Mouse (Mus musculus): Measurements from ENCODE around the gene Cyp2d11. TPM values are rescaled to one million over a fixed set of nuclear protein-coding genes. Genes with fewer than 3 reads are reported as not detected.

Cyp2d11 gene
- 0.09 and 0.22 TPM in 2 replicates for polyA plus RNA-seq (2012; rRNA removed)

DNA sequence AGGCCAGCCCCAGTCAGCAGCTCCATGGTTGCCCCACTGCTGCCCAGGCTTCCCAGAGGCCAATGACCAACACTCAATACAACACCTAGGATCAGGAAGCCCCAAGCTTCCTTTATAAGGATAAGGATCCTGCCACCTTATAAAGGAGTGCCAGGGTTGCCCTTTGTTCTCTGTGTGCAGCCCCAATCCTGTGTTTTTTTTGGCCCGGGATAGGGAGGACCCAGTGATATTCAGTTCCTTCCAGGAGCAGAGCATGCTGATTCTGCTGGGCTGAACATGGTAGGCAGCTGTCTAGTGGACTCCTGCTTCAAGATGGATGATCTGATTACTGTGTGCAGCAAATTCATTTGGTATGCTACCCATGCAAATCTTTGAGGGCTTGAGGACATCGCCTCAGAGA, at the start of gene Cyp2d11:
Gene Cyp2d11 (minus strand): TSS at position 101 of the 400 bp plus-strand sequence.

DNA sequence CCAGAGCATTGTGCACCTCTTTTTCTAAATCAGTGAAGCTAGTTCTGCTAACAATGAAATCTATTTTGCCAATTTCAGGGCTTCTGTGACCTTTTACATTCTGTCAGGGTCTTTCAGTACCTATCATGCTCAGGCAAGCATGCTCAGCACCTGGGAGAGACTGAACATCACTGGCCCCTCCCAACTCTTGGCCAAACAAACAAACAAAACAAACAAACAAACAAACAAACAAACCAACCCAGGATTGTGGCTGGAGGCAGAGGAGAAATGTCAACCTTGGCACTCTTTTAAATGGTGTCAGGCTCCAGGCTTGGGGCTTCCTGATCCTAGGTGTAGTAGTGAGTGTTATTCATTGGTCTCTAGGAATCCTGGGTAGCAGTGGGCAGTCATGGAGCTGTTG, 39.3 kb upstream of the Cyp2d11 start, which contains the start of gene Cyp2d9:
Gene Cyp2d9 (plus strand): TSS at position 301 of the 400 bp plus-strand sequence.

DNA sequence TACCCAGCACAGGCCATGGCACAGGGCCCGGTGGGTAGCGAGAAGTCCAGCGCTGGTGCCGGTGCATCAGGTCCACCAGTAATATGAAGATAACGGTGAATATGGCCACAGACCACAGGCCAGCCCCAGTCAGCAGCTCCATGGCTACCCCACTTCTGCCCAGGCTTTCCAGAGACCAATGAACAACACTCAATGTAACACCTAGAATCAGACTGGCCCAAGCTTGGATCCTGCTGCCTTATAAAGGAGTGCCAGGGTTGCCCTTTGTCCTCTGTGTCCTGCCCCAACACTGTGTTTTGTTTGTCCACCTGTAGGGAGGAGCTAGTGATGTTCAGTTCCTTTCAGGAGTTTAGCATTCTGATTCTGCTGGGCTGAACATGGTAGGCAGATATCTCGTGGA, 13.2 kb upstream of the Cyp2d11 start, which contains the start of gene Cyp2d10:
Gene Cyp2d10 (minus strand): TSS at position 215 of the 400 bp plus-strand sequence.

DNA sequence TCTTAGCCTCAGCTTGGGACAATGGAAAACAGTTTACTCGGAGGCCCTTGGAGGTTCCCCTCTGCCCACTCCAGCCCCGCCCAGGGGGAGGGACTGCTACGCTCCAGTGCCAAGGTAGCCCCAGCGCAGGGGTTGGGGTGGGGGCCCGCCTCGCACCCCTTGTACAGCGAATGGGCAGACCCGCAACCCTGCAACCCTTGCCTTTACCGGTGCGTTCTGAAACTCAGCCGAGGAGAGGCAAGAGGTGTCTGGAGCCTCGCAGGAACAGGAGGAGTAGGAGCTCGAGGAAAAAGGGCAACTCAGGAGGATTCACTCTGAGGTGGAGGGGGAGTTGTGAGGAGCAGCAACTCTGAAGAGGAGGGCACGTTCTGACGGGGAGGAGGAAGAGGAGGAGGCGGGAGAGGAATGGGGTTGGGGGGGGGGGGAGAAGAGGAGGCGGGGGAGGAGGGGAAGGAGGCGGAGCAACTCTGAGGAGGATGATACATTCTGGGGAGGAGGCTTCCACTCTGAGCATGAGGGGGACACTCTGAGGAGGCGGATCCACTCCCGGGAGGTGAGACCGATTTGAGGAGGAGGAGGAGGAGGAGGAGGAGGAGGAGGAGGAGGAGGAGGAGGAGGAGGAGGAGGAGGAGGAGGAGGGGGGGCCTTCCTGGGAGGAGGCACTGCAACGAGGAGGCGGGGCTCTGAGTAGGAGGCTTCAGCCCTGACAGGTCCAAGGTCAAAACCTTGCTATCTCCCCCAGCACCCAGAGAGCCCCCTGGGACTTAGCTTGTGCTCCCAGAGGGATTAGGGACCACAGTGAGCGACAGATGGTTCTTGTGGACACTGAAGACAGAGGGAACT, 13.7 kb downstream of the Cyp2d11 start, which contains the start of gene Cyp2d22:
Gene Cyp2d22 (minus strand): TSS at position 390 of the 843 bp plus-strand sequence.

DNA sequence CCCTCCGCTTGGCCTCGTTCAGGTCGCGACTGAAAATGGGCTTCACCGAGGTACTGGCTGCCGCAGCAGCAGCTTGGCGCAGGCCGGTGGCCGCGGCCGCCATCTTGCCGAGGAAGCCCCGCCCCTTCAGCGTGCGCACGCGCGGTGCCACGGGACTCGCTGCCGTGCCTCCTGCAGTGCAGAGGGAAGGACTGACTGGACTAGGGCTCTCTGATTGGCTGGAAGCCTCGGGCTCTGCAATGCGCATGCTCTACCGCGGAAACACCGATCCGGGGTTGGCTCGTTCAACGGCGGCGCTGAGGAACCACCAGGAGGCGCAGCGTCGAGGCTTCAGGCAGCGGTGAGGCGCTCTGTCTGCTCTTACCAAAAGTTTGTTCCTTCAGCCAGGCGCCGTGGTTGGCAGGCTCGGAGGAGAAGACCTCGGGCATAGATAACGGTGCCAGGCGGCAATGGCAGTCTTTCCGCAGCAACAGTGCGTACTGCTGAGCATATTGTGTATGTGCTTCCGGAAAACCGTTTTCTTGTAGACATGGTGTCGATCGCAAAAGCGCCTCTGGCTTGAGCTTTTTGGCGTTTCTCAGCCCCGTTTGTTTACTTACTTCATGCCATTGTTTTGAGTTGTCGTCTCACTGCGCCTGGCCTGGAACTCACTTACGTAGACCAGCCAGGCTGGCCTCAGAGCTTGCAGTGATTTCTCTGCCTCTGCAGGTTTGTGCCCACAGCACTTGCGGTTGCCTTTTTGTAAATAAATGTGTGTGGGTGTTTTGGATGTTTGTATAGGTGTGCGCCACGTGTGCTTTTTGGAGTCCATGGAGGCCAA, 39.5 kb downstream of the Cyp2d11 start, which contains the start of gene Ndufa6:
Gene Ndufa6 (minus strand): TSS at position 197 of the 820 bp plus-strand sequence.

Other genes with a start within 250 kb of the Cyp2d11 start
- gene Srebf2, start 246.8 kb downstream of the Cyp2d11 start, polyA plus RNA-seq (2012; rRNA removed): 273 and 329 TPM in 2 replicates
- gene Shisa8, start 181.2 kb downstream of the Cyp2d11 start, polyA plus RNA-seq (2012; rRNA removed): 0.20 and 0.28 TPM in 2 replicates
- gene Tnfrsf13c, start 169.7 kb downstream of the Cyp2d11 start, polyA plus RNA-seq (2012; rRNA removed): 2.9 and 7.8 TPM in 2 replicates
- 18.0 and 25.1 TPM in 2 replicates for gene Cenpm, start 149.3 kb downstream of the Cyp2d11 start, polyA plus RNA-seq (2012; rRNA removed)
- 0.09 TPM in 2 replicates for gene 1500009C09Rik, start 141.6 kb downstream of the Cyp2d11 start, polyA plus RNA-seq (2012; rRNA removed)
- 0.57 and 0.87 TPM in 2 replicates for gene Sept3, start 119.1 kb downstream of the Cyp2d11 start, polyA plus RNA-seq (2012; rRNA removed)
- 0.13 and 0.66 TPM in 2 replicates for gene Wbp2nl, start 95.1 kb downstream of the Cyp2d11 start, polyA plus RNA-seq (2012; rRNA removed)
- 385 and 410 TPM in 2 replicates for gene Naga, start 55.1 kb downstream of the Cyp2d11 start, polyA plus RNA-seq (2012; rRNA removed)
- 0.95 and 1.2 TPM in 2 replicates for gene Pheta2, start 55.1 kb downstream of the Cyp2d11 start, polyA plus RNA-seq (2012; rRNA removed)
- 259 and 323 TPM in 2 replicates for gene Smdt1, start 55.1 kb downstream of the Cyp2d11 start, polyA plus RNA-seq (2012; rRNA removed)
- gene Ndufa6, start 39.7 kb downstream of the Cyp2d11 start, polyA plus RNA-seq (2012; rRNA removed): 457 and 560 TPM in 2 replicates
- 55.6 and 68.7 TPM in 2 replicates for gene Cyp2d22, start 13.8 kb downstream of the Cyp2d11 start, polyA plus RNA-seq (2012; rRNA removed)
- 103 and 104 TPM in 2 replicates for gene Cyp2d10, start 13.2 kb upstream of the Cyp2d11 start, polyA plus RNA-seq (2012; rRNA removed)
- gene Cyp2d9, start 39.4 kb upstream of the Cyp2d11 start, polyA plus RNA-seq (2012; rRNA removed): 48.4 and 53.8 TPM in 2 replicates
- 56.4 and 63.9 TPM in 2 replicates for gene Cyp2d12, start 161.1 kb upstream of the Cyp2d11 start, polyA plus RNA-seq (2012; rRNA removed)
- 367 and 461 TPM in 2 replicates for gene Cyp2d34, start 226.9 kb upstream of the Cyp2d11 start, polyA plus RNA-seq (2012; rRNA removed)

Data from colon, adult 2 months (tissue).